Mouse (Mus musculus) CH12.LX (cell line): Measurements from ENCODE around the gene Nub1. TPM values are rescaled to one million over a fixed set of nuclear protein-coding genes. Genes with fewer than 3 reads are reported as not detected.

ENCODE experiments used
- DNase-seq: peaks from one replicate; pipeline ENCODE4 v3.0.0-alpha.2; 2013; ENCODE audit errors: extremely low read depth
- H3K27ac ChIP-seq: 2 replicates; pipeline ENCODE4 v1.5.1; 2012; ENCODE audit warnings: low read depth, mild to moderate bottlenecking, control low read depth, moderate library complexity; ENCODE audit not compliant: insufficient read depth
- H3K27me3 ChIP-seq: replicated peaks from 2 replicates; pipeline ENCODE3; 2012; ENCODE audit warnings: inconsistent platforms
- H3K36me3 ChIP-seq, 2 experiments: replicated peaks in 1 of 2; 2 replicates each; pipeline versions ENCODE3 to v1.6.1; 2012; ENCODE audit warnings: inconsistent platforms in 1 of 2, low read length in 1 of 2, mild to moderate bottlenecking in 1 of 2, mixed read lengths in 1 of 2, moderate library complexity in 1 of 2; ENCODE audit not compliant: control insufficient read depth in 1 of 2, insufficient read depth in 1 of 2
- H3K4me1 ChIP-seq, 2 experiments: 2 replicates each; pipeline ENCODE4 v1.6.1; 2012; ENCODE audit warnings: inconsistent platforms in 1 of 2, moderate library complexity in 1 of 2; ENCODE audit not compliant: insufficient read depth in 2 of 2, control insufficient read depth in 1 of 2
- H3K4me2 ChIP-seq: 2 replicates; pipeline ENCODE4 v1.6.1; 2012; ENCODE audit warnings: low read depth, mild to moderate bottlenecking, control low read depth; ENCODE audit not compliant: poor library complexity, insufficient read depth, severe bottlenecking
- H3K4me3 ChIP-seq, 3 experiments: fragments of 150-350 bp in 1 of 3; sonication (generic) in 1 of 3; replicated peaks in 1 of 3; 2 replicates each; pipeline versions ENCODE3 to v1.5.1; 2011 to 2012; ENCODE audit warnings: low read depth in 2 of 3, low read length in 2 of 3, mild to moderate bottlenecking in 2 of 3, moderate library complexity in 2 of 3, control low read depth in 1 of 3, improper control_type of control experiment in 1 of 3, inconsistent platforms in 1 of 3, mixed read lengths in 1 of 3; ENCODE audit not compliant: poor library complexity in 1 of 3
- H3K79me2 ChIP-seq: replicated peaks from 2 replicates; pipeline ENCODE4 v1.6.1; 2012; ENCODE audit warnings: mild to moderate bottlenecking, moderate library complexity; ENCODE audit not compliant: control insufficient read depth, poor library complexity, insufficient read depth, severe bottlenecking; ENCODE audit errors: extremely low read depth
- H3K9ac ChIP-seq: 2 replicates; pipeline ENCODE4 v1.6.1; 2012; ENCODE audit warnings: low read depth, mild to moderate bottlenecking, control low read depth, moderate library complexity; ENCODE audit not compliant: insufficient read depth
- H3K9me3 ChIP-seq: replicated peaks from 2 replicates; pipeline ENCODE3; 2012; ENCODE audit warnings: low read length, inconsistent platforms, mixed read lengths
- BHLHE40 ChIP-seq: IDR thresholded peaks from 2 replicates; pipeline ENCODE4 v1.6.1; 2011; ENCODE audit warnings: mild to moderate bottlenecking, low read depth, low read length, improper control_type of control experiment
- CHD1 ChIP-seq: IDR thresholded peaks from 2 replicates; pipeline ENCODE4 v1.6.1; 2012; ENCODE audit warnings: low read depth, low read length, improper control_type of control experiment, inconsistent platforms
- CHD2 ChIP-seq: IDR thresholded peaks from 2 replicates; pipeline ENCODE4 v1.6.1; 2011; ENCODE audit warnings: low read length, improper control_type of control experiment
- CTCF ChIP-seq, 2 experiments: IDR thresholded peaks in 1 of 2; conservative IDR thresholded peaks in 1 of 2; 2 replicates each; pipeline ENCODE4 v1.5.1; 2011 to 2012; ENCODE audit warnings: low read depth in 2 of 2, low read length in 2 of 2, improper control_type of control experiment in 1 of 2, inconsistent platforms in 1 of 2, mild to moderate bottlenecking in 1 of 2, moderate library complexity in 1 of 2
- E2F4 ChIP-seq: IDR thresholded peaks from 2 replicates; pipeline ENCODE4 v1.6.1; 2011; ENCODE audit warnings: low read depth, low read length, improper control_type of control experiment; ENCODE audit not compliant: insufficient replicate concordance
- ELF1 ChIP-seq: IDR thresholded peaks from 2 replicates; pipeline ENCODE4 v1.6.1; 2014; ENCODE audit warnings: low read depth, mild to moderate bottlenecking, inconsistent platforms, low read length, improper control_type of control experiment
- EP300 ChIP-seq: IDR thresholded peaks from 2 replicates; pipeline ENCODE4 v1.6.1; 2011; ENCODE audit warnings: low read length, improper control_type of control experiment
- ETS1 ChIP-seq: conservative IDR thresholded peaks from 2 replicates; pipeline ENCODE4 v1.6.1; 2012; ENCODE audit warnings: low read depth, mild to moderate bottlenecking, inconsistent platforms, low read length, improper control_type of control experiment, moderate library complexity
- GABPA ChIP-seq: IDR thresholded peaks from 2 replicates; pipeline ENCODE4 v1.6.1; 2012; ENCODE audit warnings: low read depth, low read length, improper control_type of control experiment, inconsistent platforms; ENCODE audit not compliant: insufficient replicate concordance
- HCFC1 ChIP-seq: IDR thresholded peaks from 2 replicates; pipeline ENCODE4 v1.6.1; 2012; ENCODE audit warnings: low read depth, mild to moderate bottlenecking, inconsistent platforms, low read length, improper control_type of control experiment
- IRF4 ChIP-seq: IDR thresholded peaks from 2 replicates; pipeline ENCODE4 v1.6.1; 2014; ENCODE audit warnings: low read depth, mild to moderate bottlenecking, inconsistent platforms, low read length, improper control_type of control experiment
- JUN ChIP-seq: IDR thresholded peaks from 2 replicates; pipeline ENCODE4 v1.6.1; 2011; ENCODE audit warnings: low read depth, mild to moderate bottlenecking, low read length, improper control_type of control experiment, moderate library complexity; ENCODE audit not compliant: insufficient read depth
- JUND ChIP-seq: conservative IDR thresholded peaks from 2 replicates; pipeline ENCODE4 v1.6.1; 2011; ENCODE audit warnings: low read depth, low read length, improper control_type of control experiment
- KAT2A ChIP-seq: IDR thresholded peaks from 2 replicates; pipeline ENCODE4 v1.6.1; 2012; ENCODE audit warnings: low read length, improper control_type of control experiment, inconsistent platforms; ENCODE audit not compliant: insufficient replicate concordance
- MAFK ChIP-seq: IDR thresholded peaks from 2 replicates; pipeline ENCODE4 v1.6.1; 2011; ENCODE audit warnings: low read length, improper control_type of control experiment; ENCODE audit not compliant: insufficient replicate concordance
- MAX ChIP-seq: IDR thresholded peaks from 2 replicates; pipeline ENCODE4 v1.6.1; 2011; ENCODE audit warnings: low read length, improper control_type of control experiment
- MAZ ChIP-seq: IDR thresholded peaks from 2 replicates; pipeline ENCODE4 v1.6.1; 2012; ENCODE audit warnings: low read depth, mild to moderate bottlenecking, inconsistent platforms, low read length, improper control_type of control experiment, moderate library complexity
- MEF2A ChIP-seq: IDR thresholded peaks from 2 replicates; pipeline ENCODE4 v1.6.1; 2014; ENCODE audit warnings: low read depth, mild to moderate bottlenecking, inconsistent platforms, low read length, improper control_type of control experiment, borderline replicate concordance
- MXI1 ChIP-seq: IDR thresholded peaks from 2 replicates; pipeline ENCODE4 v1.6.1; 2011; ENCODE audit warnings: mild to moderate bottlenecking, low read depth, low read length, improper control_type of control experiment
- MYC ChIP-seq: IDR thresholded peaks from 2 replicates; pipeline ENCODE4 v1.6.1; 2011; ENCODE audit warnings: low read depth, mild to moderate bottlenecking, improper control_type of control experiment, low read length
- NRF1 ChIP-seq: IDR thresholded peaks from 2 replicates; pipeline ENCODE4 v1.6.1; 2014; ENCODE audit warnings: low read depth, mild to moderate bottlenecking, inconsistent platforms, low read length, improper control_type of control experiment, moderate library complexity
- PAX5 ChIP-seq: IDR thresholded peaks from 2 replicates; pipeline ENCODE4 v1.6.1; 2012; ENCODE audit warnings: low read length, inconsistent platforms, mixed read lengths
- POLR2A ChIP-seq: IDR thresholded peaks from 2 replicates; pipeline ENCODE4 v1.6.1; 2011; ENCODE audit warnings: low read depth, mild to moderate bottlenecking, improper control_type of control experiment, low read length
- POLR2AphosphoS2 ChIP-seq: IDR thresholded peaks from 2 replicates; pipeline ENCODE4 v1.6.1; 2011; ENCODE audit warnings: low read depth, low read length, improper control_type of control experiment
- RAD21 ChIP-seq: IDR thresholded peaks from 2 replicates; pipeline ENCODE4 v1.6.1; 2011; ENCODE audit warnings: low read depth, mild to moderate bottlenecking, low read length, improper control_type of control experiment, moderate library complexity
- RCOR1 ChIP-seq: conservative IDR thresholded peaks from 2 replicates; pipeline ENCODE4 v1.6.1; 2012; ENCODE audit warnings: low read depth, mild to moderate bottlenecking, inconsistent platforms, low read length, improper control_type of control experiment
- SIN3A ChIP-seq: IDR thresholded peaks from 2 replicates; pipeline ENCODE4 v1.6.1; 2012; ENCODE audit warnings: low read length, improper control_type of control experiment, inconsistent platforms
- SMC3 ChIP-seq: IDR thresholded peaks from 2 replicates; pipeline ENCODE4 v1.6.1; 2011; ENCODE audit warnings: low read depth, low read length, improper control_type of control experiment
- TBP ChIP-seq: conservative IDR thresholded peaks from 2 replicates; pipeline ENCODE4 v1.6.1; 2011; ENCODE audit warnings: low read depth, low read length, improper control_type of control experiment
- TCF12 ChIP-seq: IDR thresholded peaks from 2 replicates; pipeline ENCODE4 v1.6.1; 2014; ENCODE audit warnings: low read depth, mild to moderate bottlenecking, inconsistent platforms, low read length, improper control_type of control experiment
- UBTF ChIP-seq: IDR thresholded peaks from 2 replicates; pipeline ENCODE4 v1.6.1; 2012; ENCODE audit warnings: low read depth, mild to moderate bottlenecking, inconsistent platforms, low read length, improper control_type of control experiment, moderate library complexity
- USF1 ChIP-seq: IDR thresholded peaks from 2 replicates; pipeline ENCODE4 v1.6.1; 2014; ENCODE audit warnings: low read depth, mild to moderate bottlenecking, inconsistent platforms, low read length, improper control_type of control experiment
- USF2 ChIP-seq: conservative IDR thresholded peaks from 2 replicates; pipeline ENCODE4 v1.6.1; 2011; ENCODE audit warnings: low read depth, low read length, improper control_type of control experiment
- ZC3H11A ChIP-seq: IDR thresholded peaks from 2 replicates; pipeline ENCODE4 v1.6.1; 2012; ENCODE audit warnings: low read depth, mild to moderate bottlenecking, inconsistent platforms, low read length, improper control_type of control experiment
- ZKSCAN1 ChIP-seq: IDR thresholded peaks from 2 replicates; pipeline ENCODE4 v1.6.1; 2012; ENCODE audit warnings: low read depth, inconsistent platforms, low read length, improper control_type of control experiment, borderline replicate concordance
- ZMIZ1 ChIP-seq: IDR thresholded peaks from 2 replicates; pipeline ENCODE4 v1.6.1; 2012; ENCODE audit warnings: low read depth, mild to moderate bottlenecking, inconsistent platforms, low read length, improper control_type of control experiment
- ZNF384 ChIP-seq: IDR thresholded peaks from 2 replicates; pipeline ENCODE4 v1.6.1; 2012; ENCODE audit warnings: low read depth, low read length, improper control_type of control experiment, inconsistent platforms
- dilution Hi-C: fragments of 300-500 bp; cut with MboI; formaldehyde crosslinking; loops from 2 replicates; pipeline ENCODE4 v1.14.3; 2020; ENCODE audit warnings: low sequenced_read_pairs; ENCODE audit not compliant: extremely low pct_unique_long_range_greater_than_20kb, extremely low pct_ligation_motif_present
- in situ Hi-C: fragments of 300-500 bp; cut with MboI; formaldehyde crosslinking; loops from 3 replicates; pipeline ENCODE4 v1.14.3; 2019; ENCODE audit warnings: low sequenced_read_pairs, low pct_ligation_motif_present, low pct_unique_long_range_greater_than_20kb, mixed read lengths
- polyA plus RNA-seq: library from polyadenylated mRNA; unstranded; fragments of >175 nt; gene quantifications from 2 replicates; pipeline ENCODE4 v1.2.1, GENCODE M21; 2012; ENCODE audit warnings: low read depth; ENCODE audit not compliant: insufficient read length
- total RNA-seq, 2 experiments: library from RNA; depleted of rRNA; stranded (reverse); fragments of 300-350 nt in 1 of 2; fragments of >200 nt in 1 of 2; gene quantifications; 2 replicates each; pipeline ENCODE4 v1.2.3; 2012 to 2014

Gene Nub1
- total and polyA plus RNA-seq, 3 experiments, result 58.1 to 83.2 (median 69.3) TPM

- H3K9me3 ChIP-seq, result no peaks in the 10 kb centered on the region
- peak overlapping the region; percentile 54 for H3K9ac ChIP-seq
- dilution Hi-C loops (no loop called here), in situ Hi-C loops (no loop called here)
- no peaks in the 10 kb centered on the region for H3K79me2 ChIP-seq
- peak overlapping the region; percentile 60 to 71 (median 65) for H3K4me3 ChIP-seq
- no peaks in the 10 kb centered on the region for H3K36me3 ChIP-seq
- H3K27ac ChIP-seq, result peak overlapping the region; percentile 5; the same call in 1 of the 2 replicates
- H3K27me3 ChIP-seq, result peaks cover 2% of the 10 kb centered on the region
- peak; percentile 89 for DNase-seq
- peaks cover 6 to 36% of the 10 kb centered on the region in 2 experiments for H3K4me1 ChIP-seq
- H3K4me2 ChIP-seq, result peak overlapping the region; percentile 95
- TF ChIP-seq EP300, result no peak
- TF ChIP-seq CHD2, result peak; percentile 19
- peak; percentile 29 for TF ChIP-seq RAD21
- no peak for TF ChIP-seq MAZ
- no peak for TF ChIP-seq ZNF384
- no peak for TF ChIP-seq ETS1
- TF ChIP-seq MEF2A, result 0 out of 2 replicates have a peak, but pooled peaks have one; percentile 25
- TF ChIP-seq PAX5, result no peak
- TF ChIP-seq ZC3H11A, result no peak
- no peak for TF ChIP-seq CHD1
- TF ChIP-seq CTCF (conservative IDR thresholded peaks at IDR 0.05 in 1 of 2, IDR thresholded peaks at IDR 0.05 in 1 of 2; ENCODE audit: low read depth in 2 of 2, low read length in 2 of 2), result peak in 1 of 2 experiments; percentile 77; a peak in 2 of 4 replicates
- no peak for TF ChIP-seq JUND
- TF ChIP-seq GABPA, result no peak
- TF ChIP-seq MAX, result no peak; the same call in 1 of the 2 replicates
- TF ChIP-seq POLR2AphosphoS2, result no peak
- TF ChIP-seq JUN, result no peak
- peak; percentile 64 for TF ChIP-seq NRF1
- no peak for TF ChIP-seq TBP
- peak; percentile 67; the same call in 1 of the 2 replicates for TF ChIP-seq POLR2A
- no peak for TF ChIP-seq E2F4
- peak; percentile 74; the same call in 1 of the 2 replicates for TF ChIP-seq UBTF
- peak; percentile 30; the same call in 1 of the 2 replicates for TF ChIP-seq HCFC1
- peak; percentile 27; the same call in 1 of the 2 replicates for TF ChIP-seq IRF4
- TF ChIP-seq SMC3, result peak; percentile 64
- TF ChIP-seq USF2, result no peak
- no peak for TF ChIP-seq ZMIZ1
- TF ChIP-seq ZKSCAN1, result no peak
- no peak for TF ChIP-seq KAT2A
- TF ChIP-seq MAFK, result no peak
- TF ChIP-seq RCOR1, result no peak
- TF ChIP-seq TCF12, result peak; percentile 67
- TF ChIP-seq MYC, result 0 out of 2 replicates have a peak, but pooled peaks have one; percentile 15
- TF ChIP-seq USF1, result no peak
- TF ChIP-seq SIN3A, result no peak
- TF ChIP-seq BHLHE40, result 0 out of 2 replicates have a peak, but pooled peaks have one; percentile 23
- peak; percentile 40; the same call in 1 of the 2 replicates for TF ChIP-seq MXI1
- no peak; the same call in 1 of the 2 replicates for TF ChIP-seq ELF1
These were observed 65.3 kb downstream of the Nub1 start for GRCm38 (mm10) chr5:24750321-24751304.
